Comparison of ENCODE assay signal across 28 mouse cellular contexts in genomic region chr6:83656087-83656486, GRCm38 (mm10). TPM values are rescaled to one million over a fixed set of nuclear protein-coding genes. Genes with fewer than 3 reads are reported as not detected.
DNase-seq lines count a peak whose midpoint lies in the region; ATAC-seq lines count a peak whose summit lies in the region.
"Had no signal": no experiment of that assay in that cellular context is flagged by ENCODE, and none has a peak within 500 bp of the region (broad histone marks: within the 10 kb centered on the region; RNA-seq: fewer than 3 reads in every experiment).

Gene Clec4f (minus strand): TSS chr6:83656187.

- intact Hi-C loops in left cerebral cortex, postnatal 4 days (cut with DNase I): no loop called here

- no peaks in the 10 kb centered on the region for H3K9me3 ChIP-seq in liver, embryonic 15.5 days (replicated peaks)
- H3K9me3 ChIP-seq in liver, embryonic 11.5 days (ENCODE audit: control insufficient read depth, low read length): no peaks in the 10 kb centered on the region
- H3K9me3 ChIP-seq: embryonic facial prominence, embryonic 10.5 days; embryonic facial prominence, embryonic 12.5 days; forebrain, embryonic 13.5 days; forebrain, embryonic 15.5 days; G1E had no signal

- no peak for ATAC-seq in liver, embryonic 15.5 days (ENCODE audit: insufficient read depth)
- no peak for ATAC-seq in liver, embryonic 11.5 days (replicated peaks; ENCODE audit: low FRiP score)
- ATAC-seq: activated CD4-positive, CD25-positive, alpha-beta regulatory T cell, adult 4 months; CD4-positive, CD25-positive, alpha-beta regulatory T cell, adult 4 months; forebrain, embryonic 13.5 days; forebrain, embryonic 15.5 days; Patski had no signal

- H3K4me3 ChIP-seq in liver, embryonic 15.5 days (replicated peaks): no peak within 1 kb of the TSS
- H3K4me3 ChIP-seq in liver, embryonic 11.5 days (ENCODE audit: low read depth, low read length): no peak within 1 kb of the TSS
- H3K4me3 ChIP-seq: embryonic facial prominence, embryonic 10.5 days; embryonic facial prominence, embryonic 12.5 days; forebrain, embryonic 13.5 days; forebrain, embryonic 15.5 days had no signal

- DNase-seq in left cerebral cortex, postnatal 4 days: peak; percentile 3
- DNase-seq in left cerebral cortex, adult 11 months (ENCODE audit: low spot score): no peak
- DNase-seq in liver, embryonic 11.5 days (ENCODE audit: low spot score): no peak
- DNase-seq in retina, postnatal 1 day: peak; percentile 25
- no peak for DNase-seq in retina, embryonic 14.5 days (ENCODE audit: low spot score)
- no peak for DNase-seq in thymus, postnatal 14 days
- DNase-seq: adrenal gland, adult 8-10 months; adrenal gland, postnatal 14 days; adrenal gland, postnatal 36 days; B cell, adult 2 months; cerebellum, adult 11 months; cerebellum, adult 18-20 months; cerebellum, adult 9-10 months; cerebellum, postnatal 25 days had no signal

- no peaks in the 10 kb centered on the region for H3K4me1 ChIP-seq in liver, embryonic 15.5 days (replicated peaks)
- no peaks in the 10 kb centered on the region for H3K4me1 ChIP-seq in liver, embryonic 11.5 days (replicated peaks; ENCODE audit: control insufficient read depth, insufficient read depth, low read length)
- H3K4me1 ChIP-seq: embryonic facial prominence, embryonic 12.5 days; forebrain, embryonic 13.5 days; forebrain, embryonic 15.5 days had no signal

- H3K36me3 ChIP-seq in liver, embryonic 15.5 days (replicated peaks): no peaks in the 10 kb centered on the region
- H3K36me3 ChIP-seq in liver, embryonic 11.5 days (ENCODE audit: control insufficient read depth, insufficient read depth, low read length): no peaks in the 10 kb centered on the region
- H3K36me3 ChIP-seq: embryonic facial prominence, embryonic 10.5 days; embryonic facial prominence, embryonic 12.5 days; forebrain, embryonic 15.5 days; G1E had no signal

- no peaks in the 10 kb centered on the region for H3K27me3 ChIP-seq in liver, embryonic 15.5 days
- no peaks in the 10 kb centered on the region for H3K27me3 ChIP-seq in liver, embryonic 11.5 days (replicated peaks; ENCODE audit: control insufficient read depth, insufficient read depth, low read length)
- H3K27me3 ChIP-seq: embryonic facial prominence, embryonic 12.5 days; forebrain, embryonic 13.5 days; forebrain, embryonic 15.5 days had no signal

- H3K9ac ChIP-seq in liver, embryonic 15.5 days: no peak within 1 kb of the TSS
- H3K9ac ChIP-seq in liver, embryonic 11.5 days (ENCODE audit: low read depth, low read length): no peak within 1 kb of the TSS
- H3K9ac ChIP-seq: embryonic facial prominence, embryonic 12.5 days; forebrain, embryonic 13.5 days; forebrain, embryonic 15.5 days had no signal

- 72% methylated on average over 2 of the region's 2 CpGs for WGBS in liver, embryonic 15.5 days (ENCODE audit: insufficient replicate concordance)
- 91% methylated on average over 2 of the region's 2 CpGs for WGBS in liver, embryonic 11.5 days

- no peak within 1 kb of the TSS for H3K4me2 ChIP-seq in liver, embryonic 15.5 days
- H3K4me2 ChIP-seq in liver, embryonic 11.5 days: no peak within 1 kb of the TSS
- H3K4me2 ChIP-seq: embryonic facial prominence, embryonic 12.5 days; forebrain, embryonic 13.5 days; forebrain, embryonic 15.5 days had no signal

- H3K27ac ChIP-seq in liver, embryonic 15.5 days (replicated peaks): no peak within 1 kb of the TSS
- H3K27ac ChIP-seq in liver, embryonic 11.5 days (ENCODE audit: low read depth, low read length): no peak within 1 kb of the TSS
- H3K27ac ChIP-seq: embryonic facial prominence, embryonic 10.5 days; embryonic facial prominence, embryonic 12.5 days; forebrain, embryonic 13.5 days; forebrain, embryonic 15.5 days had no signal

RNA-seq across cellular contexts. Expression of gene Clec4f, which starts in this region (rescaled TPM):
- under 1 TPM in 1 of 2 experiments, not detected in 1; 0.14 TPM for total RNA-seq in left cerebral cortex, postnatal 4 days (2021)
- 10.5 and 17.6 TPM in 2 replicates for polyA plus RNA-seq in liver, embryonic 15.5 days (2015; fragmentation: Nextera tagmentation; extraction: Ambion mirVana)
- polyA plus RNA-seq in liver, embryonic 11.5 days (2014; fragmentation: Nextera tagmentation; extraction: Ambion mirVana): 1.0 and 1.3 TPM in 2 replicates
- total RNA-seq: adrenal gland, adult 18-20 months; adrenal gland, adult 8-10 months; adrenal gland, postnatal 36 days; CH12.LX had no signal
- polyA plus RNA-seq: activated CD4-positive, CD25-positive, alpha-beta regulatory T cell, adult 4 months; CD4-positive, CD25-positive, alpha-beta regulatory T cell, adult 4 months; cortical plate, adult 2 months; embryonic facial prominence, embryonic 10.5 days; embryonic facial prominence, embryonic 12.5 days; embryonic facial prominence, embryonic 14.5 days; forebrain, embryonic 11.5 days; forebrain, embryonic 13.5 days; forebrain, embryonic 15.5 days; G1E; Patski had no signal

Comparison
In these comparisons a context has a peak if more than half of its experiments do, and no peak if none do; other contexts are left out.
1. Peak in DNase-seq in left cerebral cortex, postnatal 4 days; RNA of the gene not detected or under 1 TPM.